Mouse (Mus musculus): Measurements from ENCODE around the gene Onecut1. TPM values are rescaled to one million over a fixed set of nuclear protein-coding genes. Genes with fewer than 3 reads are reported as not detected.
A peak's percentile ranks its signal among the peaks of the same experiment; 100 is the strongest.

The Onecut1 gene
- polyA plus RNA-seq, 1 experiment from 2014 or later = 0.06 TPM

DNA sequence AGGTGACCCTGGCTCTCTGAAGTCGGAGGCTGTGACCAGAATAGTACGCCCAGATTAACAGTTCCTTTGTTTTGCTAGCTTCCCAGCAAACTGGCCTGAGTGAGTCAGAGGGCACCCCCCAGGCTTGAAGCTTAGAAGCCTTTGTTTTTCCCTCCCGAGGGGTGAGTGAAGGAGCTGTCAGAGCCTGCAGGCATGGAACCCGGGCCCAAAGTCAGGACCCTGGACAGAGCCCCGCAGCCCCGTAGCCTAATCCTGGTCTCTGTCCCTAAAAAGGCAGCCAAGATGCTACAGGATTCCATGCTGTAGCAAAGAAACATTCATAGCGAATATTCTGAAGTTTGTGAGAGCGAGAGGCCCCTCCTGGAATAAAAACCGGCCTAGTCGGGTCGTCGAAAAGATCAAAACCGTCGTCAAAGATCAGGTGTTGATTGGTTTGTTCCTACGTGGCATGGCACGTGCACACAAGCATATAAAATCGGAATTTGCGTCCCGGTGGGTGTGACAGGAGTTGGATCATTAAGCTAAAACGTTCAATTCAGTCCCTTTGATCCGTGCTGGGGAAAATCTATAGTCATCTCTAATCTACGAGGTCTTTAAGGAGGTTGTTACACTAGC is 6.7 kb downstream of the Onecut1 start:
- H3K4me2 ChIP-seq (replicated peaks; ENCODE audit: low read depth, low read length) = no peak overlapping the region
- H3K36me3 ChIP-seq (ENCODE audit: insufficient read depth, low read length) = no peaks in the 10 kb centered on the region
- H3K27ac ChIP-seq (ENCODE audit: low read length) = no peak overlapping the region
- no peaks in the 10 kb centered on the region for H3K9me3 ChIP-seq (ENCODE audit: low read length)
- ATAC-seq (ENCODE audit: low FRiP score, low TSS enrichment) = no peak
- no peak overlapping the region for H3K4me3 ChIP-seq (ENCODE audit: low read length)
- no peak overlapping the region for H3K9ac ChIP-seq (replicated peaks; ENCODE audit: low read length)
- H3K4me1 ChIP-seq (ENCODE audit: insufficient read depth, low read length) = peaks cover 11% of the 10 kb centered on the region
- WGBS = 5% methylated on average over 22 of the region's 22 CpGs
- peaks cover 91% of the 10 kb centered on the region for H3K27me3 ChIP-seq (ENCODE audit: insufficient read depth, low read length)

- ATAC-seq (ENCODE audit: low FRiP score, low TSS enrichment) = no peak
- Histone ChIP-seq H3K9me3 (ENCODE audit: low read length) (no peaks in the 10 kb centered on the region), H3K4me1 (ENCODE audit: insufficient read depth, low read length) (peaks cover 7% of the 10 kb centered on the region), H3K27me3 (ENCODE audit: insufficient read depth, low read length) (peaks cover 68% of the 10 kb centered on the region), H3K4me3 (ENCODE audit: low read length) (no peak overlapping the region), H3K4me2 (replicated peaks; ENCODE audit: low read depth, low read length) (no peak overlapping the region), H3K36me3 (ENCODE audit: insufficient read depth, low read length) (no peaks in the 10 kb centered on the region), H3K9ac (replicated peaks; ENCODE audit: low read length) (no peak overlapping the region), H3K27ac (ENCODE audit: low read length) (no peak overlapping the region)
- 21% methylated on average over 13 of the region's 13 CpGs for WGBS
These were observed 9.4 kb downstream of the Onecut1 start for GRCm38 (mm10) chr9:74870960-74871688.

GRCm38 (mm10) chr9:74876328-74876727 is 14.6 kb downstream of the Onecut1 start:
- Histone ChIP-seq H3K27ac (ENCODE audit: low read length) (no peak overlapping the region), H3K4me1 (ENCODE audit: insufficient read depth, low read length) (no peaks in the 10 kb centered on the region), H3K9me3 (ENCODE audit: low read length) (no peaks in the 10 kb centered on the region), H3K4me2 (replicated peaks; ENCODE audit: low read depth, low read length) (no peak overlapping the region), H3K4me3 (ENCODE audit: low read length) (no peak overlapping the region), H3K9ac (replicated peaks; ENCODE audit: low read length) (no peak overlapping the region), H3K36me3 (ENCODE audit: insufficient read depth, low read length) (no peaks in the 10 kb centered on the region), H3K27me3 (ENCODE audit: insufficient read depth, low read length) (peaks cover 22% of the 10 kb centered on the region)
- no peak for ATAC-seq (ENCODE audit: low FRiP score, low TSS enrichment)
- 66% methylated on average over 6 of the region's 6 CpGs for WGBS

GRCm38 (mm10) chr9:74877709-74878108 is 16.0 kb downstream of the Onecut1 start:
- no peaks in the 10 kb centered on the region for H3K9me3 ChIP-seq (ENCODE audit: low read length)
- H3K27me3 ChIP-seq (ENCODE audit: insufficient read depth, low read length) = peaks cover 10% of the 10 kb centered on the region
- H3K36me3 ChIP-seq (ENCODE audit: insufficient read depth, low read length) = no peaks in the 10 kb centered on the region
- no peaks in the 10 kb centered on the region for H3K4me1 ChIP-seq (ENCODE audit: insufficient read depth, low read length)
- H3K4me3 ChIP-seq (ENCODE audit: low read length) = no peak overlapping the region
- no peak overlapping the region for H3K4me2 ChIP-seq (replicated peaks; ENCODE audit: low read depth, low read length)
- no peak overlapping the region for H3K27ac ChIP-seq (ENCODE audit: low read length)
- no peak for ATAC-seq (ENCODE audit: low FRiP score, low TSS enrichment)
- H3K9ac ChIP-seq (replicated peaks; ENCODE audit: low read length) = no peak overlapping the region
- WGBS = 37% methylated on average over 2 of the region's 2 CpGs

DNA sequence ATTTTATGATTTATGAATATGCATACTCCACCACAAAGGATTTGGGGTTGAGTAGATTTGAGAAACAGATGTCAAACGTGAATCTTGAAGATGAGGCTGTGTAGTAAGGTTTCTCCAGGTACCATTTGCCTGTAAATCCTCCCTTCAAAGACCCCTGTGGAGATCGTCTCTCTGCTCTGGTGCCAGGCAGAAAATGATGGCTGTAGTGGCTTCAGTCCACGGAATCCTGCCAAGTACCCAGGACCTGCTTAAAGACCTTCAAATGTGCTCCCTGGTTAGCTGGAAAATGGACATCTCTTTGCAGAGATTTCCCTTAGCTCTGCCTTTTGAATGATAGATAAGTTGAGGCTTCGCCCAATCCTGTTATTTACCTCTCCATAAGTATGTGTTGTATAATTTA is 26.1 kb downstream of the Onecut1 start:
- 80% methylated on average over 4 of the region's 4 CpGs for WGBS
- no peak overlapping the region for H3K4me2 ChIP-seq (replicated peaks; ENCODE audit: low read depth, low read length)
- no peaks in the 10 kb centered on the region for H3K4me1 ChIP-seq (ENCODE audit: insufficient read depth, low read length)
- H3K27ac ChIP-seq (ENCODE audit: low read length) = no peak overlapping the region
- H3K9ac ChIP-seq (replicated peaks; ENCODE audit: low read length) = no peak overlapping the region
- no peak for ATAC-seq (ENCODE audit: low FRiP score, low TSS enrichment)
- no peaks in the 10 kb centered on the region for H3K9me3 ChIP-seq (ENCODE audit: low read length)
- H3K27me3 ChIP-seq (ENCODE audit: insufficient read depth, low read length) = no peaks in the 10 kb centered on the region
- H3K36me3 ChIP-seq (ENCODE audit: insufficient read depth, low read length) = no peaks in the 10 kb centered on the region
- no peak overlapping the region for H3K4me3 ChIP-seq (ENCODE audit: low read length)

DNA sequence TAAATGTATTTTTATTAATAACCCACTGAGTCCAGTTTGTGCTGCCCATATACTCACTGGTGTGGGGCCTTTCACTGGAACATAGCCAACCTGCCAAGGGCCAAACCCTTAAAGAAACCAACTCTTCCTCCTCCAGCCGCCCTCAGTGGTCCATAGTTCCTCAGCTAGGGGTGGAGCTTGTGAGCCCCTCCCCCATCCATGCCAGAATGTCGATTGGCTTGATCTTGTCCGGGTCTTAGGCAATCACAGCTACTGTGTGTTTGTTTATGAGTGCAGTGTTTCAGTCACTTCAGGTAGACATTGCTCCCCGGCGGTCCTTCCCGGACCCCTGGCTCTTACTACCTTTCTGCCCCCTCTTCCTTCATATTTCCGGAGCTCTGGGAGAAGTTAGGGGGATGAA is 35.0 kb downstream of the Onecut1 start:
- no peak overlapping the region for H3K9ac ChIP-seq (replicated peaks; ENCODE audit: low read length)
- WGBS = 87% methylated on average over 7 of the region's 7 CpGs
- ATAC-seq (ENCODE audit: low FRiP score, low TSS enrichment) = no peak

GRCm38 (mm10) chr9:74897375-74897982 is 35.8 kb downstream of the Onecut1 start:
- ATAC-seq (ENCODE audit: low FRiP score, low TSS enrichment) = no peak
- 88% methylated on average over 4 of the region's 4 CpGs for WGBS

More for the DNA sequence above, 35.0 kb downstream of the Onecut1 start:
- H3K36me3 ChIP-seq (ENCODE audit: insufficient read depth, low read length) = no peaks in the 10 kb centered on the region
- no peak overlapping the region for H3K27ac ChIP-seq (ENCODE audit: low read length)
- no peak overlapping the region for H3K4me3 ChIP-seq (ENCODE audit: low read length)
- no peaks in the 10 kb centered on the region for H3K27me3 ChIP-seq (ENCODE audit: insufficient read depth, low read length)
- no peaks in the 10 kb centered on the region for H3K4me1 ChIP-seq (ENCODE audit: insufficient read depth, low read length)
- no peaks in the 10 kb centered on the region for H3K9me3 ChIP-seq (ENCODE audit: low read length)
- no peak overlapping the region for H3K4me2 ChIP-seq (replicated peaks; ENCODE audit: low read depth, low read length)

GRCm38 (mm10) chr9:74900141-74900540 is 38.4 kb downstream of the Onecut1 start:
- Histone ChIP-seq H3K9ac (replicated peaks; ENCODE audit: low read length) (no peak overlapping the region), H3K4me3 (ENCODE audit: low read length) (no peak overlapping the region), H3K27me3 (ENCODE audit: insufficient read depth, low read length) (no peaks in the 10 kb centered on the region), H3K4me1 (ENCODE audit: insufficient read depth, low read length) (no peaks in the 10 kb centered on the region), H3K27ac (ENCODE audit: low read length) (no peak overlapping the region), H3K36me3 (ENCODE audit: insufficient read depth, low read length) (no peaks in the 10 kb centered on the region), H3K4me2 (replicated peaks; ENCODE audit: low read depth, low read length) (no peak overlapping the region), H3K9me3 (ENCODE audit: low read length) (no peaks in the 10 kb centered on the region)
- WGBS = 80% methylated on average over 2 of the region's 2 CpGs
- no peak for ATAC-seq (ENCODE audit: low FRiP score, low TSS enrichment)

More at GRCm38 (mm10) chr9:74897375-74897982, 35.8 kb downstream of the Onecut1 start:
- Histone ChIP-seq H3K9me3 (ENCODE audit: low read length) (no peaks in the 10 kb centered on the region), H3K36me3 (ENCODE audit: insufficient read depth, low read length) (no peaks in the 10 kb centered on the region), H3K4me3 (ENCODE audit: low read length) (no peak overlapping the region), H3K4me2 (replicated peaks; ENCODE audit: low read depth, low read length) (no peak overlapping the region), H3K27me3 (ENCODE audit: insufficient read depth, low read length) (no peaks in the 10 kb centered on the region), H3K9ac (replicated peaks; ENCODE audit: low read length) (no peak overlapping the region), H3K27ac (ENCODE audit: low read length) (no peak overlapping the region), H3K4me1 (ENCODE audit: insufficient read depth, low read length) (no peaks in the 10 kb centered on the region)

DNA sequence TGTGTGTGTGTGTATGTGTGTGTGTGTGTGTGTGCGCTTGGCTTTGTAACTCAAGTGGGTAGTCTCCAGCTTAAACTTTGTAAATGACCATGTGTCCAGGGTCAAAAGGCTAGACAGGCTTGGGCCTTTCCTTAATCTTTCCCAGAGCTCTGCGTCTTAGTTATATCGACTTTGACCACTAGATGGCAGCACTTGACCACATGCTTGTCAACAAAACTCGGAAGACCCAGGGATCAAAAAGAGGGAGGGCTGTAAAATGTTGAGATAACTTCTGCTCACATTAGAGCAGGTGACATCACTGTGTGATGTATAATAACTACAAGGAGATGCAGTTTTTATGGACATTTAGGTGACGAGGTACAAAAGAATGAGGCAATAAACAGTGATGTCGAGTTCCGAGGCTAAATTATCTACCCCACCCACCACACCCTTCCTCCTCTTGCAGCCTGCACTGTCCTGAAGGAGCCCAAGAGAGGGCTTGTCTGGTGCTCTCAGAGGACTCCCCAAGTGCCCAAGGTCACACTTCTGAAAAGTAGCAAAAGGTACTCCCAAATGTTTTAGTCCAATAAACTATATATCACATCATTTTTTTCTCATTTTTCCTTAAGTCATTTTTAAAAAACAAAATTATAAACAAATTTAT is 43.3 kb downstream of the Onecut1 start:
- ATAC-seq (ENCODE audit: low FRiP score, low TSS enrichment) = peak; percentile 46; the same call in 1 of the 2 replicates
- WGBS = 4% methylated on average over 7 of the region's 7 CpGs
- Histone ChIP-seq H3K27me3 (ENCODE audit: insufficient read depth, low read length) (no peaks in the 10 kb centered on the region), H3K4me1 (ENCODE audit: insufficient read depth, low read length) (no peaks in the 10 kb centered on the region), H3K4me2 (replicated peaks; ENCODE audit: low read depth, low read length) (no peak overlapping the region), H3K9ac (replicated peaks; ENCODE audit: low read length) (no peak overlapping the region), H3K27ac (ENCODE audit: low read length) (no peak overlapping the region), H3K36me3 (ENCODE audit: insufficient read depth, low read length) (no peaks in the 10 kb centered on the region), H3K4me3 (ENCODE audit: low read length) (no peak overlapping the region), H3K9me3 (ENCODE audit: low read length) (no peaks in the 10 kb centered on the region)
